Mouse (Mus musculus): Measurements from ENCODE around the gene Tbrg4. TPM values are rescaled to one million over a fixed set of nuclear protein-coding genes. Genes with fewer than 3 reads are reported as not detected.
"Not testable (repeated sequence)": the region's sequence is repeated elsewhere in the genome, so short reads cannot be mapped to it uniquely, and the experiment has no call there.

Tbrg4 gene
- 15.3 and 17.3 TPM in 2 replicates for total RNA-seq (2015)
- total RNA-seq (2017): 9.4 and 10.6 TPM in 2 replicates

DNA sequence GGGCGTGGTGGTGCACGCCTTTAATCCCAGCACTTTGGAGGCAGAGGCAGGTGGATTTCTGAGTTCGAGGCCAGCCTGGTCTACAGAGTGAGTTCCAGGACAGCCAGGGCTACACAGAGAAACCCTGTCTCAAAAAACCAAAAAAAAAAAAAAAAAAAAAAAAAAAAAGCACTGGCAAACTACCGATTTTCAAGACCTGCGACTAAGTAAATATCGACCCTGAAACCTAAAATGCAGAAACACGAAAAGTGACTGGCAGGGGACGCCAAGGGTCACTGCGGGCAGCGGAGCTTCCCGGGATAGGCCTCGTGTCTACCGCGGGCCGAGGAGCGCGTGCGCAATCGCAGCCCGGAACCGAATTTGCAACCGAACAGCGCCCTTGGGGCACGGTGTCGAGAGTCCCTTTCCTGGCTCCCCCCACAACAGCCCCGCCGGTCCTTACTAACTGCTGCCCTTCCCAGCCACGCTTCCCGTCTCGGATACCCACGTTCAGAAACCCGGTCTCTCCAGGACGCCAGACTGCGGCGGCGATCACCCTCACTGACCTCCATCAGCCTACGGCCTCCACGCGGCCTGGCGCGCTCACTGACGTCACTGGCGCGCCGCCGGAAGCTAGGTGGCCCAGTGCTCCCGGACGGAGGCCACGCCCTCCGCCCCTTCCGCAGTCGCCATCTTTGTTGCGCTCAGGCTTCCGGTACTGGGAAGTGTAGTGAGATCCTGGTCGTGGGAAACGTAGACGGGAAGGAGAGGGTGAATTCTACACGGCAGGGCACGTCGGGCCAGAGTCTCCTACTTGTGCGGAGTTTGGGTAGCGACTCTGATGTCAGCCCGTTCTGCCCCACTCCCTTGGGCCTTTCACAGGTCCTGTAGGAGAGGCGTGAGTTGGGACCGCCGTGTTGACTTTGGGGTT is at the start of gene Tbrg4:
Gene Tbrg4 (minus strand): TSS at position 590 of the 910 bp plus-strand sequence.
- ATAC-seq (ENCODE audit: poor library complexity, severe bottlenecking): peak; percentile 85

DNA sequence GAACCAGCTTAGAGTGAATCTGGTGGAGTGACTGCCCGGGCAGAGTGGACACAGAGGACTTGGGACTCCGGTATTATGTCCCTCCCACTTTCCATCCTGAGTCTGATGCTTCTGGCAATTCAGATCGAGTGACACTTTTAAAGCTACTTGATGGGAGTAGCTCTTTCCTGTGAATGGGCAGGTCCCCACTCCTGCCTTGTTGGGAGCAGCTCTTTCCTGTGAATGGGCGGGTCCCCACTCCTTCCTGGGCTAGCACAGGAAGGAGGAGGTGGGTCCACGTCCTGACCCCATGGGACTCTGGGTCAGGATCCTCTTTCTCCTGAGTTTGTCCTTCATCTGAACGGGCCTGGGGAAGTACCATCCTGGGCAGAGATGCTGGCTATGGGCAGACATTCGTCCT is 49.5 kb upstream of the Tbrg4 start:
- no peak for ATAC-seq (ENCODE audit: poor library complexity, severe bottlenecking)

DNA sequence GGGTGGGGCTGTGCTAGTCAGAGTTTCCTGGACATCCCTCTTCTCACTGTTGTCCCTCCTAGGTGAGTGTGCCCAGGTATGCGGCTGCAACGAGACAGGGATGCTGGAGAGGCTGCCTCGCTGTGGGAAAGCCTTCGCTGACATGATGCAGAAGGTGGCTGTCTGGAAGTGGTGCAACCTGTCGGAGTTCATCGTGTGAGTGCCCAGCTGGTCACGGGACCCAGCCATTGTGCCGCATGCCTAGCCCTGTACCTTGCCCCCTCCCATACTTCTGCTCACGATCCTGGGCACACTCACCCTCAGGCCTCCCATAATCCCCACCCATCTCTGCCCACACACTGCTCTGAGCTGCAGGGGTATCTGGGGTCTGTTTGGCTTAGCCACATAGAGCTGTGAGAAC is 48.8 kb upstream of the Tbrg4 start:
- ATAC-seq (ENCODE audit: poor library complexity, severe bottlenecking): no peak

DNA sequence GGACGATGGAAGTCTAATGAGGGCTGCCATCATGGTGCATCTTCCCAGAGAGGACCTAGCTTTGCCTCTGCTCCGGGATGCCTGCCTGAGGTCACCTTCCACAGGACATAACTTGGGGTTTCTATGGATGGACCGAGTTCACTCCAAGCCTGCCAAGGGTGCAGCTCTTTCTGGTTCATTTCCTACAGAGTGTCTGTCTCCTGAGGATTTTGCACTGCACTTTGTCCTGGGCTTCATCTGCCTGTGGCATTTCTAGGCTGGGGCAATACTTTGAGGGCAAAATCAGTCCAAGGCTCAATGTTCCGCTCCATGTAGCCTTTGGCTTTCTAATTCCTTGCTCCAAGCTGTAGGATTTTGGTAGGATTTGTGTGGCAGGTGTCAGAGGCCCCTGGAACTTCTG is 45.0 kb upstream of the Tbrg4 start:
- ATAC-seq (ENCODE audit: poor library complexity, severe bottlenecking): no peak

DNA sequence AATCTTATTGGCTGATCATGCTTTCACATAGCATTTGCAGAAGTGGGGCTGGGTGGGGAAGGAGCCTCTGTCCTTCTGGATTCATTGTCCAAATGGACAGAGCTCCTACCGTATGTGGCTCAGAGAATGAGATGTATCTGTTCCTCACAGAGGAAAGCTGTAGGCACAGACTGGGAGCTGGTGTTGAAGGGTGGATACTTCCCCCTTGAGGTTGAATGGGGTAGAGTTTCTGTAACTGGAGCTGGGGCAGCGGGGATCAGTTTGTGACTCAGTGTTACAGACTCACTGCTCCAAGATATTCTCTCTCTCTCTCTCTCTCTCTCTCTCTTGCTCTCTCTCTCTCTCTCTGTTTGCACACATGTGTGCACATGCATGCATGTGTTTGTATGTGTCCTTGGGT is 44.2 kb upstream of the Tbrg4 start:
- ATAC-seq (ENCODE audit: poor library complexity, severe bottlenecking): no peak

DNA sequence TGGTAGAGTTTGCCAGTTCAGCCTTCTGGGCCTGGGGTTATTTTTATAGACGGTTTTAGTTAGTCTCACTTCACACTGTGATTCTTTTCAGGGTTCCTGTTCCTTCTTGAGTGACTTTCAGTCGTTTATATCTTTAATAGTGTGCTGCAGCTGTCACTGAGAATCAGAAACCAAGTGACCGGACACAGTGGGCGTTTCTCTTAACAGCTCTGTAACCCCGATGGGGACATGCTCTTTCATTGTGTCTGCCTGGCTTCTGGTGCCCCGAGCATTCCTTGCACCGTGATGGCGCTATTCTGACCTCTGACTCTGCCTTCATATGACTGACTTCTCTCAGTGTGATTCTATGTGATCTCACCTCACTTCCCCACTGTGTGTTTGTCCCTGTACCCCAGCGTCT is 43.2 kb upstream of the Tbrg4 start:
- ATAC-seq (ENCODE audit: poor library complexity, severe bottlenecking): no peak

DNA sequence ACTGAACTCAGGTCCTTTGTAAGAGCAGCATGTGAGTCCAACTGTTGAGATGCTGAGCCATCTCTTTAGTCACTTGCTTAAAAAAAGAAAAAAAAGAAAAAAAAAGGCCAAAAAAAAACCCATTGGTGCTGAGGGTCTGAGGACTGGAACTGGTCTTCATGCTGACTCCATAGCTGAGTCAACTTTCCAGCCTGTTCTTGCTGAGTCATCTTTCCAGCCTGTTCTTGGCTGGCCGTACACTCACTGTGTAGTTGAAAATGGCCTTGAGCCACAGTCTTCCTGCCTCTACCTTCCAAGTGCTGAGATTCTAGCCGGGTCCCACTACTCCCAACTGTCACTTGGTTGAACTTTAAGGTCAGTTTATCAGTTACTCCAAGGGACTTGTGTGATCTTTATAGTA is 40.8 kb upstream of the Tbrg4 start:
- no peak for ATAC-seq (ENCODE audit: poor library complexity, severe bottlenecking)

DNA sequence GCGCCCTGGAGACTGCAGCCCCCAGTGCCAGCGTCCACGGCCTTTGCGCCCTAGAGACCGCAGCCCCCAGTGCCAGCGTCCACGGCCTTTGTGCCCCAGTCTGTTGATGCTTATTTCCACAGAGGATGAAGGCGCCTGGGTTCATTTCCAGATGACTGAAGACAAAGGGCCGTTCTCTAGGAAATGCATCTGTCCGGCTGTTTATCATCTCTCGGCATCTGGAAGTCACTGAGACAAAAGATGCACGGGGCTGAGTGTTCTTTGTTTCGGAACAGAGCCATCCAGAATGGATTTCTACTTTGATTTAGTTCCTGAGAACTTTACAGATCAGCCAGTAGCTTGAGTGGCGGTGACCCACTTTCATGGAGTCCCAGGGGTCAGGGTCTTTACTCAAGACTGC is 35.3 kb upstream of the Tbrg4 start:
- no peak for ATAC-seq (ENCODE audit: poor library complexity, severe bottlenecking)

DNA sequence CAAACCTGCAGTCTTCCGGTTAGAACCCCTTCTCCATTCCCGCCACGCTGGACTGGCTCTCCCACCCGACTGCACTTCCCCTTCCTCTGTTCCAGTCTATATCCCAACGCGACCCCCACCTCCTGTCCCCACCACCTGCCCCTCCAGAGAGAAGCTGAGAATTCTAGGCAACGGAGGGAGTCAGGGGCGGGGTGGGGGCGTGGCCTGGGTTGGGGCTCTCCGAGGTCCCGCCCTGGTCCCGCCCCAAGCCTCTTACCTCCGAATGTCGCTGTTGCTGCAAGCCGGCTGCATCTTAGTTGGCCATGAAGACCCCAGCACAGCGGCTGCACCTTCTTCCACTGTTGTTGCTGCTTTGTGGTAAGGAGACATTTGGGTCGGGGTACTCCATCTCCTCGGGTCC is 32.4 kb upstream of the Tbrg4 start, which contains the start of gene Ramp3:
Gene Ramp3 (plus strand): TSS at position 251 of the 400 bp plus-strand sequence.
- ATAC-seq (ENCODE audit: poor library complexity, severe bottlenecking): no peak

DNA sequence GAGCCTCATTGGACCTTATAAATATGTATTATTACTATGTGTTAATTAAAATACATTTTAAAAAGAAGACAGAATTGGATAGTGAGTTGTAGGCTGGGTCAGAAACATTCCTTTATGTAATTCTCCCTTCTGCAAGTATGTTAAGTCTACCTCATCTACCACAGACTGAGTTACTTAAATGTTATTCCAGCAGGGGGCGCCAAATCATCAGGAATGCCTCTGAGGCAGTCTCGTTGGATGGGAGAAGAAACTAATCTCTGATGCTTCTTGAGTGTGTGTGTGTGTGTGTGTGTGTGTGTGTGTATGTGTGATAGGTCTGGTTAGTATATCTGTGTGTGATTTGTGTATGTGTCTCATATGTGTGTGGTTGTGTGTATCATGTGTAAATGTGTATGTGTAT is 29.0 kb upstream of the Tbrg4 start:
- ATAC-seq (ENCODE audit: poor library complexity, severe bottlenecking): peak; percentile 64

DNA sequence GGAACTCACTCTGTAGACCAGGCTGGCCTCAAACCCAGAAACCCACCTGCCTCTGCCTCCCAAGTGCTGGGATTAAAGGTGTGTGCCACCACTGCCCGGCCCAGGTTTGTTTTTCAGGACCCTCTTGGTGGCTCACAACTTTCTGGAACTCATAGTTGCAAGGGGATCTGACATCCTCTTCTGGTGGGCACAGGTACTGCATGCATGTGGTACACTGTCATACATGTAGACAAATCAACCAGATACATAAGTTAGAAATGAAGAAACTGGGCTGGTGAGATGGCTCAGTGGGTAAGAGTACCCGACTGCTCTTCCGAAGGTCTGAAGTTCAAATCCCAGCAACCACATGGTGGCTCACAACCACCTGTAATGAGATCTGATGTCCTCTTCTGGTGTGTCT is 27.1 kb upstream of the Tbrg4 start:
- ATAC-seq (ENCODE audit: poor library complexity, severe bottlenecking): not testable (repeated sequence)

DNA sequence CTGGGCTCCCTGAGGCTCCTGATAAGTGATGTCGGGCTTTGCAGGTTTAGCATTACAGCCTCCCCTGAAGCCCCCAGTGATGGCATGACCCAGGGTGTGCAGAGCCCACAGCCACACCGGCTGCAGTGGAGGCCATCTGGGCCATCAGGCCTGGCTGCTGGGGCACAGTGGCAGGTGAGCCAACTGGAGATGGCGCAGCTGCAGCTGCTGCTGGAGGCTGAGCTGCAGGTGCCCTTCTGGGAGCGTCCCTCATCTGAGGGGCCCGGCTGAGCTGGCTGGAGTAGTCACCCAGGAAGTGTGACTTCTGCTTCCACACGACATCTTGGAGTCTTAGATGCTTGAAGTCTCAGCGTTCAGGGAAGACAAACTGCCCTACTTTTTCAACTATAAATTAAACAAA is 24.7 kb upstream of the Tbrg4 start:
- no peak for ATAC-seq (ENCODE audit: poor library complexity, severe bottlenecking)

DNA sequence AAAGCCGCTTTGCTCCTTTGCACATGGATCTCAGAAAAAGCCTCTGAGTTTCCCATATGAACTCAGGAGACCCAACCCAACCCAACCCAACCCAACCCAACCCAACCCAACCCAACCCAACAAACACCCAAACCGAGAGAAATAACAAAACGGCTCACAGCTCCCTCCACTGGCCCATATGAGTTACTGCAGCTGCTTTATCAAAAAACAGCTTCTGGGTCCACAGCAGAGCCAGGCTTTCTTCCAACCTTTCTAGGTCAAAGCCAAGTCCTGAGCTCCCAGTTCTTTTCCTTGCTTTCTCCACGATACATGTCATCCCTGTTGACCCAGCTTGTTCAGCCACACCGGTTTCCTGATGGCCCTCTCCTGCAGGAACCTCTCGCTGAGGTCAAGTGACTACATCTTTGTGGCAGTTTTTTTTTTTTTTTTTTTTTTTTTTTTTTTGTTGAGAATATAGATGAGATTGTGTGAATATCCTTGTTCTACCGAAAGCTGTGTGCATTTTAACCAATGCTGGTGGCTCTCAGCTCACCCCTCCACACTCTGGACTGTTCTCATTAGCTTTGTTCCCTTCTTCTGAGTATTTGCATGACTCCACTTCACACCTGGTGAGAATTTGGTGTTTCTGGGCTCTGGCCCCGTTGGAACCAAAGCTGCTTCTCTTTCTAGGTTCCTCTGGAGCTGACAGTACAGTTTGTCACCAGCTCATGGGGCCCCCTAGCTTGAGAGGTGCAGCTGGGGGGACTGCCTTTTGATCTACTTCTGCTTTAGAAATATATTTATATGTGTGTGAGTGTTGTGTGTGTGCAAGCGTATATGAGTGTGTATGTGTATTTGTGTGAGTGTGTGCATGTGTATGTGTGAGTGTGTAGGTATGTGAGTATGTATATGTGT is 22.2 kb upstream of the Tbrg4 start:
- no peak for ATAC-seq (ENCODE audit: poor library complexity, severe bottlenecking)

DNA sequence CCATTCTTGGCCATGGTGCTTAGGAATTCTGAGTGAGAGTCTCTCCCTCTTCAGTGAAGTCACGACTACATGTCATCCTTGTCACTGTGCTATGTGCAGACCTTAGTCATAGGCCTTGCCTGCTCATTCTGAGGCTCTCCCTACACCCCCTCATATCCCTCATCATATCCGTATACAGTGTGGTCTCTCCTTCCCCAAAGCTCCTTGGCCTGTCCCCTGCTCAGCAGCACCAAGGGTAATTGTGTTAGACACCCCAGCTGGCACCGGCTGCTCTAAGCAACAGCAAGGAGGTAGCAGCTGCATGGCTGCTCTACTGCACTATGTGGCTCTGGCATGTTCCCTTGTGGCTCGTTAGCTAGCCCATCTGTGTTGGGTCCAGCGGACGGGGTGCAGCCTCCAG is 18.7 kb upstream of the Tbrg4 start:
- no peak for ATAC-seq (ENCODE audit: poor library complexity, severe bottlenecking)

DNA sequence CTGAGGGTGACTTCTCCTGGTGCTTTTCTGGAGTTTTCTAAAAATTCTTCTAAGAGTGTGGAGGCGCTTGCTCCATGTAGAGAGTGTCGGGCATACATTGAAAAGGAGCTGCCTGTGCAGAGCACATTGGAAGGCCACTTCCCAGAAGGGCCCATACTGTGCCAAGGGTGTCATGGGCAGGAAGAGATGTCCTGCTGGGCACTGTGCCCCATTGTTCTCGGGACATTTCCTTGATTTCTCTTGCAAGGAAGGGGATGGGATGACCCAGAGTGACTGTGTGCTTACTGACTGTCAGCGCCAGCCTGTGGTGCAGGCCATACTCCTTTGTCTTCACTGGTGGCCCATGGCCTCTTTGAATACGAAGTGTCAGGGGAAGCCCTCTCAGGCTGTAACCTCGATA is 13.2 kb upstream of the Tbrg4 start:
- no peak for ATAC-seq (ENCODE audit: poor library complexity, severe bottlenecking)

DNA sequence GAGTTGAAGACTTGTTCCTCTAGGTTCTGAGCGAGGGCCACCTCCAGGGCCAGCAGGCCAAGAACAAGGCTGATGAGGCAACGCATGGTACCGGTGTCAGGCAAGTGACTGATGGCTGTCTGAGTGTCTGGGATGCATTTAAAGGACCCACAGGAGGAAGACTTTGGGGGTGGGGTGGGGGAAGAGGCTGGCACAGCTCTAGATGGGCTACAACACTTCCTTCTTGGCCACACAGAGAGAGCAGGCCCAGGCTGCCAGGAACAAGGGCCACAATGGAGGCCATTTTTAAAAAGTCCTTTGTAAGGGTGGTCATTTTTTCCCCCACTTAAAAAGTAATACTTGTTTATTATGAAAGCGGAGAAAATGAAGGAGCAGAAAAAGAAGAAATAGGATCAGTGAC is 12.7 kb upstream of the Tbrg4 start, which contains the start of gene Wap:
Gene Wap (minus strand): TSS at position 101 of the 400 bp plus-strand sequence.
- ATAC-seq (ENCODE audit: poor library complexity, severe bottlenecking): no peak

DNA sequence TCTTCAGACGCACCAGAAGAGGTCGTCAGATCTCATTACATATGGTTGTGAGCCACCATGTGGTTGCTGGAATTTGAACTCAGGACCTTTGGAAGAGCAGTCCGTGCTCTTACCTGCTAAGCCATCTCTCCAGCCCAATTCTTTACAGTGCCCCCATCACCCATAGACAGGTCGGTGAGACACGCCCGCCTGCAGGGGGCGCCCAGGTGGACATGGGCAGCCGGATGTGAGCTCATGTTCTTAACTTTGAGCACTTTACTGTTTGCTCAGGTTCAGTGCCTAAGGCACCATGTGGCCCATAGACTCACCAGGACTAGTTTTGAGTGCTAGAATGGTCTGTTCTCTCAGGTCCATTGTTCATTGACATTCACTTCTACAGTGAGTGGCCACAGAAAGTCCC is 10.3 kb upstream of the Tbrg4 start:
- no peak for ATAC-seq (ENCODE audit: poor library complexity, severe bottlenecking)

DNA sequence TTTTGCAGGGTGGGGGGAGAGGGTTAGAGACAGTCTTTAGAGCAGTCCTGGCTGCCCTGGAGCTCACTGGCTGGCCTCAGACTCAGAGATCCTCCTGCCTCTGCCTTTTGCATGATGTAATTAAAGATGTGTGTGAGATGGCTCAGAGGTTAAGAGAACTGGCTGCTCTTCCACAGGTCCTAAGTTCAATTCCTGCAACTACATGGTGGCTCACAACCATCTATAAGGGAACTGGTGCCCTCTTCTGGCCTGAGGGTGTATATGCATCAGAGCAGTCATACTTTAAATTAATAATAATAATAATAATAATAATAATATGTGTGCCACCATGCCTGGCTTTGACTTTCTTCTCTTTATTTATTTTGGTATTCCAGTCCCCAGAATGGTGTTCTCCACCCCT is 3.8 kb upstream of the Tbrg4 start:
- no peak for ATAC-seq (ENCODE audit: poor library complexity, severe bottlenecking)

DNA sequence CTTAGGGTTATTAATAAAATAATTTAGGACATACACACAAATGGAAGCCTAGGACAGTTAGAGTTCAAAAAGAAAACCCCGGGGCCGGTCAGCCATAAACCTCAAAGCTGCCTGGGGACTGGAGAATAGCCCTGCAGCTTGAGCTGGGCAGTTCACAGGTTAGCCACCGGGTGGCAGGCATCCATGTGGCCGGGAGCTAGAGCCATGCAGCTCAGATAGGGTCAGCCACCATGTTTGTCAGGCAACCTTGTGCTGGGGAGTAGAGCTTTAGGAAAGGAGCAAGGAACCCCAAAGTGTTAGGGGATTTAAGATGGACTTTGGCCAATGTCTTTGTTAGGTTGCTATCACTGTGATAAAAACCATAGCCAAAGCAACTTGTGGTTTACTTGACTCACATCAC is 2.7 kb upstream of the Tbrg4 start:
- ATAC-seq (ENCODE audit: poor library complexity, severe bottlenecking): peak; percentile 41; the same call in 1 of the 2 replicates

DNA sequence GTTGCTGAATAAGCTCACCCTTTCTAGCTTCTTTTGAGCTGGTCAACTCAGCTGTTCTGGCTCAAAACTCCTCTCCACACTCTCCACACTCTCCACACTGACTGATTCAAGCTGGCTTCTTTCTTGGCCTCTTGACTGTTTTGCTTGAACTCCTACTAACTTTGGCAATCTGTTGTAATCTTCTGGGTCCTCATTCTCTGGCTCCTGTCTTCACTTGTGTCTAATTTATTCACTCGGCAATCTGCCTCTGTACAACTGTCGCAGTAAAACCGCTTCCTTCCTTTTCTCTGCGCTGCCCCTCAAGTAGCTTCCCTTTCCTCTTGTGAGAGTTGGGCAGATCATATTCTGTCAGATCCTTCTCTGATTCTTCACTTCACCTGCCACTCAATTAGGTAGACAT is 1.9 kb upstream of the Tbrg4 start:
- peak; percentile 62 for ATAC-seq (ENCODE audit: poor library complexity, severe bottlenecking)

DNA sequence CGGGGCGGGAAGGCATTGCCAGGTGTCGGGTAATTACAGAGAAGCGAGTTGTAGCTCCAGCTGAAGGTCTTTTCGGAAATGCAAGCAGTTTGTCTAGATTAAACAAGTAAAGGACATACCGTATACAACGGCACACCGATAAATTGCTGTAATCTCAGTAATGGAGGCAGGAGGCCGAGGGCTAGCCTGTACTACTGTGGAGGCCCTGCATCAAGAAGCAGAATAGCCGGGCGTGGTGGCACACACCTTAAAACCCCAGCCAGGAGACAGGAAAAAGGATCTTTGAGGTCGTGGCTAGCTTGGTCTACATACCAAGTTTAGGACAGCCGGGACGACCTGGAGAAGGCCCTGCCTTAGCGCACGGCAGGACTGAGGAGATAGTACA is 513 bp upstream of the Tbrg4 start:
- no peak for ATAC-seq (ENCODE audit: poor library complexity, severe bottlenecking)

Measured in megakaryocyte, adult 5-6 weeks (primary cell).